Mouse (Mus musculus) midbrain, embryonic 11.5 days (tissue): ENCODE data around the gene Npc2. TPM values are rescaled to one million over a fixed set of nuclear protein-coding genes. Genes with fewer than 3 reads are reported as not detected.

Experiments used
- ATAC-seq: fragments of 200-750 bp; cut with Nextera tagmentation; 2 replicates; pipeline ENCODE4 v1.8.0; 2017; ENCODE audit warnings: moderate TSS enrichment, moderate library complexity; ENCODE audit not compliant: low FRiP score
- DNase-seq: peaks from one replicate; pipeline ENCODE4 v3.0.0; 2015; ENCODE audit warnings: low spot score; ENCODE audit errors: missing footprints
- H3K27ac ChIP-seq: fragments of 300-500 bp; sonication (generic); 2 replicates; pipeline ENCODE4 v1.5.1; 2014; ENCODE audit warnings: low read depth, low read length
- H3K27me3 ChIP-seq: fragments of 300-500 bp; sonication (generic); 2 replicates; pipeline ENCODE4 v1.6.1; 2014; ENCODE audit warnings: mild to moderate bottlenecking, low read length, moderate library complexity, mixed read lengths; ENCODE audit not compliant: control insufficient read depth, insufficient read depth
- H3K36me3 ChIP-seq: fragments of 300-500 bp; sonication (generic); 2 replicates; pipeline ENCODE4 v1.6.1; 2014; ENCODE audit warnings: mild to moderate bottlenecking, low read length, moderate library complexity, mixed read lengths; ENCODE audit not compliant: control insufficient read depth, insufficient read depth
- H3K4me1 ChIP-seq: fragments of 300-500 bp; sonication (generic); 2 replicates; pipeline ENCODE4 v1.6.1; 2014; ENCODE audit warnings: low read length; ENCODE audit not compliant: control insufficient read depth, insufficient read depth
- H3K4me2 ChIP-seq: fragments of 300-500 bp; sonication (generic); 2 replicates; pipeline ENCODE4 v1.6.1; 2014; ENCODE audit warnings: mild to moderate bottlenecking, moderate library complexity
- H3K4me3 ChIP-seq: fragments of 300-500 bp; sonication (generic); 2 replicates; pipeline ENCODE4 v1.5.1; 2014; ENCODE audit warnings: low read depth, low read length
- H3K9ac ChIP-seq: fragments of 300-500 bp; sonication (generic); 2 replicates; pipeline ENCODE4 v1.6.1; 2014; ENCODE audit warnings: low read length
- H3K9me3 ChIP-seq: fragments of 300-500 bp; sonication (generic); 2 replicates; pipeline ENCODE4 v1.6.1; 2016; ENCODE audit warnings: low read length; ENCODE audit not compliant: control insufficient read depth
- WGBS: fragments of 180-500 bp; shearing (Covaris S2); extraction: QIAGEN DNeasy Blood & Tissue Kit; methylation state at CpG from one replicate; pipeline ENCODE4 v1.1.7; 2014; 5-methylcytosine and 5-hydroxymethylcytosine counted together
- polyA plus RNA-seq: library from polyadenylated mRNA; unstranded; fragments of >200 nt; fragmentation: Nextera tagmentation; extraction: Ambion mirVana; gene quantifications from 2 replicates; pipeline ENCODE4 v1.2.1, GENCODE M21; 2014

The Npc2 gene
- polyA plus RNA-seq, 1 experiment from 2014 or later = 102 TPM

DNA sequence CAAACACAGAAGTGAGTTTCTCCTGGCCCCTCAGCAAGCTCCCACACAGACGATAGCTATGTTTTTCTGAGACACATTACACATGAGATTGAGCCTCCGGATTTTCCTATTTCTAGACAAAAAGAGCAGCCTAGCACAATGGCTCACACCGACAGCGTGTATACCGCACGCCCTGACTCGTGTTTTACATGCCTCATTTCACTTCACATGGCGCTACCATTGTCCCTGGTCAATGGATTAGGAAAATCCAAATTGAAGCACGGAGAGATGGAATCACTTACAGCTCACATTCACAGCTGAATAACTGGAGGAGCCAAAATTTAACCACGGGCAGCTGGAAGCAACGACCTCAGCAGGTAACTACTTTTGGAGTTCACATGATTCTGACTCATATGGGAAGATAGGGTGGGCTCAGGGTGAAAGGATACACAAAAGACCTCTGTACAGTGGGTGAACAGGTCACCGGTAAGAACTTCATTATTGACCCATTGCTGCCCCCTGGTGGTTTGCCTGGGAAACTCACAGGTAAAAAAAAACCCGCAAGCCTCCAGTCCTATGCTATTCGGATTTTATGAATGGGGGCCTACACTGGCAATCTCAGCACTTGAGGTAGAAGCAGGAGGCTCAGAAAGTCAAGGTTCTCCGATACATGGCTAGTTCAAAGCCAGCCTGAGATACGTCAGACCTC lies 17.8 kb downstream of the Npc2 start:
- WGBS = 43% methylated on average over 16 of the region's 16 CpGs
- peaks cover 21% of the 10 kb centered on the region for H3K4me1 ChIP-seq
- ATAC-seq = peak; percentile 61; the same call in 1 of the 2 replicates
- no peak overlapping the region for H3K27ac ChIP-seq
- H3K9me3 ChIP-seq = no peaks in the 10 kb centered on the region
- DNase-seq = peak; percentile 97
- no peaks in the 10 kb centered on the region for H3K27me3 ChIP-seq
- 0 out of 2 replicates have a peak, but pooled peaks cover 4% of the 10 kb centered on the region for H3K36me3 ChIP-seq
- no peak overlapping the region for H3K9ac ChIP-seq
- no peak overlapping the region for H3K4me2 ChIP-seq
- no peak overlapping the region for H3K4me3 ChIP-seq

DNA sequence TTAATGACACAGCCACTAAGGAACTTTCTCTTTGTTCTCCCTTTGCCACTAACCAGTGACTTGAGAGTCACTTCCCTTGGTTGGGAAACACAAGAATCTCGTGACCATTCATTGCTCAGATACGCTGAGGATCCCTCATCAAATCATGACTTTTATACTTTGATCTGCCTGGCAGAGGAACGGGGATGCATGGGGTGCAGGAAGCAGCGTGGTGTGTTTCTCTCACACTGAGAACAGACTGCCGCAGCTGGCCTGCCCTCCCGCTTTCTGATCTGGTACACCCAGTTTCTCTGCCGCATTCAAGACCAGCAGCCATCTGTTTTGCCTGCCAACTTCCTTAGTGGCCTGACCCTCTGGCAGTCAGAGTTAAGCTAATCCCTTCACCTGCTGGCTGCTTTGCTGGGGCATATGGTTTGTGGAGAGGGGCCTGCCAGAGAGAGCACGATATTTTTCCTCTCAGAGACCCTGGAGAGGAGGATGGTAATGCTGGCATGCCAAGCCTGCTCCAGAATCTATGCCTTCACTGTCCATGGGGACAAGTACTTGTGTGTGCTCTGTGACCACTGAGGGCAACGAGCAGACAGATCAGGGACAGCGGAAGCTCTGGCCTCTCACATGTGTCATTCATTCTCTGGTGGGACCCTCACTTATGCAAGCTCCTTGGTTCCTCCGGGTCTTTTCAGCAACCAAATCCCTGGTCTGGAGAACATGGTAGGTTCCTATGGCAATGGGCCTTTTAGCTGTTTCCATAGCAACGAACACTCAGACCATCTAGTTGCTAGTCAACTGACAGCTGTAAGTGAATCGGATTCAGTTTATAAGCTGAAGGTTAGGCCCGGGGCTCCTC lies 20.6 kb downstream of the Npc2 start:
- H3K9me3 ChIP-seq = no peaks in the 10 kb centered on the region
- ATAC-seq = peak; percentile 63
- 28% methylated on average over 14 of the region's 14 CpGs for WGBS
- H3K27me3 ChIP-seq = no peaks in the 10 kb centered on the region
- DNase-seq = peak; percentile 96
- peaks cover 21% of the 10 kb centered on the region for H3K4me1 ChIP-seq
- 0 out of 2 replicates have a peak, but pooled peaks cover 2% of the 10 kb centered on the region for H3K36me3 ChIP-seq
- peak overlapping the region; percentile 75 for H3K27ac ChIP-seq
- no peak overlapping the region for H3K4me3 ChIP-seq
- peak overlapping the region; percentile 24 for H3K9ac ChIP-seq
- no peak overlapping the region; the same call in 1 of the 2 replicates for H3K4me2 ChIP-seq

DNA sequence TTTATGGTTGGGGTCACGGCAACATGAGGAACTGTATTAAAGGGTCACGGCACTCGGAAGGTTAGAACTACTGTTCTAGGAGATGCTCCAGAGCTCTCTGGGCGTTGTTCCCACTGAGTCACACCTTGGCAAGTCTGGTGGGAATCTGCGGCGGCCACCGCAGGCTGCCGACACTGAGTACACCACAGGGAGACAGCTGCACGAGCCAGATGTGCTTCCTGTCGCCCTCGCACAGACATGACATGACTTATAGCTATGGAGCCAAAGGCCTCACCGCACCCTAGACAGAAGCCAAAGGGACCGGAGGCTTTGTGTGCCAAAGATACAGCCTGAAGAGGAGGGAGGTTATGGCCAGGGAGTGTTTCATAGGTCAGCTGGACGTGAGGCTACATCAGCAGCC lies 22.3 kb downstream of the Npc2 start:
- Histone ChIP-seq H3K36me3 (no peaks in the 10 kb centered on the region), H3K9me3 (no peaks in the 10 kb centered on the region), H3K27ac (no peak overlapping the region), H3K9ac (no peak overlapping the region), H3K27me3 (no peaks in the 10 kb centered on the region), H3K4me3 (no peak overlapping the region), H3K4me1 (peaks cover 21% of the 10 kb centered on the region), H3K4me2 (no peak overlapping the region)
- 83% methylated on average over 14 of the region's 14 CpGs for WGBS
- ATAC-seq (no peak), DNase-seq (no peak)

DNA sequence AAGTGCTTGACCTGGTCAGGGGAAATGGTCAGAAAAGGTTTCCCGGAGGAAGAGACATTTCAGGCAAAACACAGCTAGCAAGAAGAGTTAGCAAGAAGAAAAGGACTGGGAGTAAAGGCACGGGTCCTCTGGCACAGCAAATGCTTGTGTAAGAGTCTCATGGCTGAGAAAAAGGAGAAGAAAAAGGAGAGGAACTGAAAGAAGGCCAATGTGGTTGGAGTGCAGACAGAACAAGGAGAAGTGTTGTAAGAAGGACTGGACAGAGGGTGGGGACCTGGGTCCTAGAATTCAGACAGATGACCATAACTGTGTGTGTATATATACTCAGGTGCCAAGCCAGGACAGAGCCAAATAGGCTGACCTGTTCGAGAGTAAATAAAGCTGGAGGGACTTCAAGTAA lies 24.8 kb downstream of the Npc2 start:
- H3K4me3 ChIP-seq = no peak overlapping the region
- no peak overlapping the region for H3K9ac ChIP-seq
- H3K4me1 ChIP-seq = peaks cover 17% of the 10 kb centered on the region
- H3K27me3 ChIP-seq = no peaks in the 10 kb centered on the region
- no peaks in the 10 kb centered on the region for H3K9me3 ChIP-seq
- no peak overlapping the region for H3K27ac ChIP-seq
- no peaks in the 10 kb centered on the region for H3K36me3 ChIP-seq
- no peak for ATAC-seq
- no peak overlapping the region for H3K4me2 ChIP-seq
- 84% methylated on average over 3 of the region's 3 CpGs for WGBS
- DNase-seq = peak; percentile 54

DNA sequence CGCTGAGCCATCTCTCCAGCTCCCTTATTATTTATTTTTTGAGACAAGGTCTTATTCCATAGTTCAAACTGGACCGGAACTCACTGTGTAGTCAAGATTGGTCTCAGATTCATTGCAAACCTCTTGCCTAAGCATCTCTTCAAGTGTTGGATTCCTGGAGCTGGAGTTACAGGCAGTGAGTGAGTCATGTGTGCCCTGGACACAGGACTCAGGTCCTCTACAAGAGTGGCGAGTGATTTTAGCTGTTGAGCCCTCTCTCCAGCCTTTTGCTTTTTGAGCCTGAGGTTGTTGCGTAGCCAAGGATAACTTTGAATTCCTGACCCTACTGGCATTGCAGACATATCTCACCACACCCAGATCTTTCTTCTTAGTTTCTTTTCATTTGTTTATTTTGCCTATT lies 27.3 kb downstream of the Npc2 start:
- Histone ChIP-seq H3K9me3 (no peaks in the 10 kb centered on the region), H3K4me3 (no peak overlapping the region), H3K27me3 (no peaks in the 10 kb centered on the region), H3K4me1 (no peaks in the 10 kb centered on the region), H3K27ac (no peak overlapping the region), H3K36me3 (no peaks in the 10 kb centered on the region), H3K4me2 (no peak overlapping the region), H3K9ac (no peak overlapping the region)
- DNase-seq (peak; percentile 75), ATAC-seq (no peak)
- 55% methylated on average over 4 of the region's 4 CpGs for WGBS

DNA sequence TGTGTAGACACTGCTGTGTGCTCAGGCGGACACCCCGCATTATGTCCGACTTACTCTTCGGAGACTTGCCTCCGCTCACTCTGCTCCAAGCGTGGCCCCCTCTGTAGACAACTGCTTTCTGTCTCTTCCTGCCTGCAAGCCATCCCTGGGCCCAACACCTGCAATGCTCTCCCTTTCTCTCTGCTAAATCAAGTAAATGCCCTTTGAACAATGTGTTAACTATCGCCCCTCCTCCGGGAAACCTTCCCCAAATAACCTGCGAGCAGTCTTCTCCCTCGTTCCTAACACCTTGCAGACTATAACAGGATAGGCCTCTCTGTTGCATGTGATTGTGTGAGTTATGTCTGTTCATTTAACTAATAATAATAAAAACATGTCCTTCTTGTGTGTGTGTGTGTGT lies 29.5 kb downstream of the Npc2 start:
- 90% methylated on average over 10 of the region's 10 CpGs for WGBS
- ATAC-seq = no peak

DNA sequence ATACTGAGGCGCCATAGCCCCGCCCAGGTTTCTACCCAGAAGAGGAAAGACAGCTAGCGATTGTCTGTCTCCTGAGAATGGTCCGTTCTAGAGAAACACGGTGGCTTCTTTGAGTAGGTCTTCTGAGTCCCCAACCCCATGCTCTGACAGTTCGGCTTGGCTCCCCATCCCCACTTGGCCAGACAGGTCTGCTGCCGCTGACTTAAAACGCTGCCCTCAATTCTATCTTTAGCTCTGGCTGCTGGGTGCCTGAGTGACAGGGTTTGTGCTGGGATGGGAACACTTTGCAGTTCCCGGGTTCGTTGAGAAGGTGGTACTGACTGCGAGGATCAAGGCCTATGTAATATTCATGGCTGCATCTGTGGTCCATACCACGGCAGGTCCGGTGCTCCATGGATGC lies 39.6 kb downstream of the Npc2 start:
- DNase-seq (no peak), ATAC-seq (no peak)
- Histone ChIP-seq H3K9me3 (no peaks in the 10 kb centered on the region), H3K36me3 (no peaks in the 10 kb centered on the region), H3K4me2 (no peak overlapping the region), H3K4me3 (no peak overlapping the region), H3K27ac (no peak overlapping the region), H3K4me1 (no peaks in the 10 kb centered on the region), H3K9ac (no peak overlapping the region), H3K27me3 (no peaks in the 10 kb centered on the region)
- 79% methylated on average over 13 of the region's 13 CpGs for WGBS

More for the DNA sequence above, 29.5 kb downstream of the Npc2 start:
- peak; percentile 65 for DNase-seq
- Histone ChIP-seq H3K36me3 (no peaks in the 10 kb centered on the region), H3K4me1 (no peaks in the 10 kb centered on the region), H3K27ac (no peak overlapping the region), H3K27me3 (no peaks in the 10 kb centered on the region), H3K9ac (no peak overlapping the region), H3K9me3 (no peaks in the 10 kb centered on the region), H3K4me2 (no peak overlapping the region), H3K4me3 (no peak overlapping the region)

DNA sequence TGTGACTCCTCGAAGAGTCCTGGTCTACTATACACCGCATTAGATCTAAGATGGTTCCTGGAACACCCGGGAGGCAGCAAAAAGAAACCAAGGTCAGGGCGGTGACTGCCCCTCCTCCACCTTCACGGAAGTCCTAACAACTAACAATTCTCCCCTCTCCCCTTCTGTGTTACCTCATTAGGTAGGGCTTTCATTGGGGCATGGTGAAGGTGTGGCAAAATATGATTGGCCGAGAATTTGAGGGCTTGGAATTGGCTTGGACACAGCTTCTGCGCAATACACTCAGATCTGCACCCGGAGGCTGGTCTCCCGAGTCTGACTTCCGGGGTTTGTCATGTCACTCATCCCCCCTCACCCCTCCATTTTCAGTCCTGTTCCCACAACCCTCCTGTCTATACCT lies 44.5 kb downstream of the Npc2 start:
- WGBS = 94% methylated on average over 10 of the region's 10 CpGs
- no peaks in the 10 kb centered on the region for H3K9me3 ChIP-seq
- H3K36me3 ChIP-seq = no peaks in the 10 kb centered on the region
- no peaks in the 10 kb centered on the region for H3K4me1 ChIP-seq
- no peak for DNase-seq
- no peak overlapping the region for H3K4me3 ChIP-seq
- ATAC-seq = no peak
- H3K4me2 ChIP-seq = no peak overlapping the region
- no peak overlapping the region for H3K9ac ChIP-seq
- H3K27ac ChIP-seq = no peak overlapping the region
- no peaks in the 10 kb centered on the region for H3K27me3 ChIP-seq

DNA sequence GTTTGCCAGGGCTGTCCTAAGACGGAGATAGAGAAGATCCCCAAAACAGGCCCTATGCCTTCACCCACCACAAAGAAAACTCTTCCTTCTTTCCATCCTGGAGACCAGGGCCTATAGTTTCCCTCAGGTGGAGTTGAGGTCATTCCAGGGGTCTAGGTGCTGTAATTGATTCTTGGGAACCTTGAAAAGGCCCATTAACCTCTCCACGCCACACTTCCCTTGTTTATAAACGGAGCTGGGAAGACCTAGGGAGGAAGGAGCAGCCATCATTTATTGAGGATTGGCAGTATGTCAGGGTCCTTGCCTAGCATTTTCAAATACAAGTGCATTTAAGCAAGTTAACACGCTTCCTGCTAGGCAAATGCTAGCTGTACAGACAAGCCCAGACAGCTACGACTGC lies 45.5 kb downstream of the Npc2 start:
- Histone ChIP-seq H3K4me1 (no peaks in the 10 kb centered on the region), H3K9me3 (no peaks in the 10 kb centered on the region), H3K36me3 (no peaks in the 10 kb centered on the region), H3K4me2 (no peak overlapping the region), H3K27me3 (no peaks in the 10 kb centered on the region), H3K9ac (no peak overlapping the region), H3K27ac (no peak overlapping the region), H3K4me3 (no peak overlapping the region)
- DNase-seq = no peak
- no peak for ATAC-seq
- WGBS = 84% methylated on average over 5 of the region's 5 CpGs
